Mouse (Mus musculus) small intestine, adult 2 months (tissue): ENCODE measurements around the gene Hlcs. TPM values are rescaled to one million over a fixed set of nuclear protein-coding genes. Genes with fewer than 3 reads are reported as not detected.
A peak's percentile ranks its signal among the peaks of the same experiment; 100 is the strongest.

ENCODE experiments used
- H3K27ac ChIP-seq: fragments of 200-500 bp; 2 replicates; pipeline ENCODE4 v1.5.1; 2012; ENCODE audit warnings: low read depth, low read length, control low read depth, inconsistent platforms; ENCODE audit not compliant: insufficient read depth
- H3K27me3 ChIP-seq: fragments of 200-500 bp; 2 replicates; pipeline ENCODE4 v1.6.1; 2012; ENCODE audit warnings: mild to moderate bottlenecking, moderate library complexity, low read length, inconsistent platforms; ENCODE audit not compliant: control insufficient read depth, insufficient read depth
- H3K36me3 ChIP-seq: fragments of 200-500 bp; 2 replicates; pipeline ENCODE4 v1.6.1; 2012; ENCODE audit warnings: mild to moderate bottlenecking, low read length, control low read depth, inconsistent platforms; ENCODE audit not compliant: control insufficient read depth, insufficient read depth
- H3K4me1 ChIP-seq: fragments of 200-500 bp; 2 replicates; pipeline ENCODE4 v1.6.1; 2012; ENCODE audit warnings: low read length, inconsistent platforms, mixed read lengths; ENCODE audit not compliant: control insufficient read depth, insufficient read depth, insufficient read length
- H3K4me3 ChIP-seq: fragments of 200-500 bp; 2 replicates; pipeline ENCODE4 v1.5.1; 2012; ENCODE audit warnings: low read depth, mild to moderate bottlenecking, control low read depth, inconsistent platforms, low read length, moderate library complexity
- CTCF ChIP-seq: fragments of 200-500 bp; IDR thresholded peaks from 2 replicates; pipeline ENCODE4 v1.5.1; 2012; ENCODE audit warnings: low read depth, mild to moderate bottlenecking, control low read depth, inconsistent platforms, low read length, moderate library complexity, mixed read lengths; ENCODE audit not compliant: insufficient replicate concordance, insufficient read length; ENCODE audit errors: extremely low read depth
- POLR2A ChIP-seq: fragments of 200-500 bp; IDR thresholded peaks from 2 replicates; pipeline ENCODE4 v1.6.1; 2012; ENCODE audit warnings: low read depth, mild to moderate bottlenecking, control low read depth, inconsistent platforms, low read length, moderate library complexity
- WGBS: fragments of 180-500 bp; shearing (Covaris S2); methylation state at CpG from one replicate; pipeline ENCODE4 v1.1.7; 2018; 5-methylcytosine and 5-hydroxymethylcytosine counted together
- polyA plus RNA-seq: library from polyadenylated mRNA; depleted of rRNA; stranded (reverse); fragments of >200 nt; gene quantifications from 2 replicates; pipeline ENCODE4 v1.2.3, GENCODE M21; 2012

The Hlcs gene
- polyA plus RNA-seq, 1 experiment: 3.2 TPM

GRCm38 (mm10) chr16:94301194-94301593 lies 12.2 kb downstream of the Hlcs start:
- H3K27ac ChIP-seq: no peak overlapping the region
- TF ChIP-seq CTCF: no peak
- TF ChIP-seq POLR2A: no peak
- no peaks in the 10 kb centered on the region for H3K36me3 ChIP-seq
- WGBS: 89% methylated on average over 4 of the region's 4 CpGs
- H3K4me1 ChIP-seq: peaks cover 2% of the 10 kb centered on the region; the same call in 1 of the 2 replicates
- no peaks in the 10 kb centered on the region for H3K27me3 ChIP-seq
- H3K4me3 ChIP-seq: no peak overlapping the region

DNA sequence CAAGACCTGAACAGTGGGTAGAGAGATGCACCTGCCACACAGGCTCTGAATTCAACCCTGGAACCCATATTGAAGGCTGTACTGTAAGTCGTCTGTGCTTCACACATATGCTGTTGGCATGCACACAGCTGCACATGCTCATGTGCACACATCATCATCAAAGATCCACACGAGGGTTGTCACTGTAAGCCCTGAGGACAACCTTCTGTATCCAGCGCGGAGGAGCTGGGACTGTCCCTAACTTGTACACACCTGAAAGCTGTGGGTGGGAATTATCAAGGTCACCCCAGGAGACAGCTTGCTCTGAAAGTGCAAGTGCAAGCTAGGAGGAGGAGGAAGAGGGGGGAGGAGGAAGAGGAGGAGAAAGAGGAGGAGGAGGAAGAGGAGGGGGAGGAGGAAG lies 14.2 kb downstream of the Hlcs start:
- Histone ChIP-seq H3K27ac (no peak overlapping the region), H3K36me3 (no peaks in the 10 kb centered on the region), H3K4me3 (no peak overlapping the region), H3K27me3 (no peaks in the 10 kb centered on the region), H3K4me1 (peaks cover 2% of the 10 kb centered on the region; the same call in 1 of the 2 replicates)
- WGBS: 48% methylated on average over 4 of the region's 4 CpGs
- TF ChIP-seq CTCF: no peak
- TF ChIP-seq POLR2A: no peak

GRCm38 (mm10) chr16:94298081-94298480 lies 15.3 kb downstream of the Hlcs start:
- H3K27me3 ChIP-seq: no peaks in the 10 kb centered on the region

GRCm38 (mm10) chr16:94291141-94291540 lies 22.2 kb downstream of the Hlcs start:
- Histone ChIP-seq H3K4me1 (peaks cover 3% of the 10 kb centered on the region), H3K36me3 (no peaks in the 10 kb centered on the region), H3K27ac (no peak overlapping the region), H3K4me3 (no peak overlapping the region), H3K27me3 (no peaks in the 10 kb centered on the region)
- WGBS: 64% methylated on average over 4 of the region's 4 CpGs
- TF ChIP-seq CTCF (no peak), POLR2A (no peak)

More at GRCm38 (mm10) chr16:94298081-94298480, 15.3 kb downstream of the Hlcs start:
- Histone ChIP-seq H3K27ac (no peak overlapping the region), H3K36me3 (no peaks in the 10 kb centered on the region), H3K4me3 (no peak overlapping the region), H3K4me1 (peaks cover 2% of the 10 kb centered on the region; the same call in 1 of the 2 replicates)
- TF ChIP-seq POLR2A: no peak
- TF ChIP-seq CTCF: no peak
- WGBS: 90% methylated on average over 5 of the region's 5 CpGs

- H3K27me3 ChIP-seq: no peaks in the 10 kb centered on the region
- peaks cover 3% of the 10 kb centered on the region for H3K4me1 ChIP-seq
- 4% methylated on average over 52 of the region's 52 CpGs for WGBS
- H3K4me3 ChIP-seq: peak overlapping the region; percentile 94
- TF ChIP-seq CTCF: no peak
- TF ChIP-seq POLR2A: peak; percentile 56; the same call in 1 of the 2 replicates
- H3K36me3 ChIP-seq: no peaks in the 10 kb centered on the region
- H3K27ac ChIP-seq: no peak overlapping the region
Measured at GRCm38 (mm10) chr16:94290073-94290999, 23.0 kb downstream of the Hlcs start.

DNA sequence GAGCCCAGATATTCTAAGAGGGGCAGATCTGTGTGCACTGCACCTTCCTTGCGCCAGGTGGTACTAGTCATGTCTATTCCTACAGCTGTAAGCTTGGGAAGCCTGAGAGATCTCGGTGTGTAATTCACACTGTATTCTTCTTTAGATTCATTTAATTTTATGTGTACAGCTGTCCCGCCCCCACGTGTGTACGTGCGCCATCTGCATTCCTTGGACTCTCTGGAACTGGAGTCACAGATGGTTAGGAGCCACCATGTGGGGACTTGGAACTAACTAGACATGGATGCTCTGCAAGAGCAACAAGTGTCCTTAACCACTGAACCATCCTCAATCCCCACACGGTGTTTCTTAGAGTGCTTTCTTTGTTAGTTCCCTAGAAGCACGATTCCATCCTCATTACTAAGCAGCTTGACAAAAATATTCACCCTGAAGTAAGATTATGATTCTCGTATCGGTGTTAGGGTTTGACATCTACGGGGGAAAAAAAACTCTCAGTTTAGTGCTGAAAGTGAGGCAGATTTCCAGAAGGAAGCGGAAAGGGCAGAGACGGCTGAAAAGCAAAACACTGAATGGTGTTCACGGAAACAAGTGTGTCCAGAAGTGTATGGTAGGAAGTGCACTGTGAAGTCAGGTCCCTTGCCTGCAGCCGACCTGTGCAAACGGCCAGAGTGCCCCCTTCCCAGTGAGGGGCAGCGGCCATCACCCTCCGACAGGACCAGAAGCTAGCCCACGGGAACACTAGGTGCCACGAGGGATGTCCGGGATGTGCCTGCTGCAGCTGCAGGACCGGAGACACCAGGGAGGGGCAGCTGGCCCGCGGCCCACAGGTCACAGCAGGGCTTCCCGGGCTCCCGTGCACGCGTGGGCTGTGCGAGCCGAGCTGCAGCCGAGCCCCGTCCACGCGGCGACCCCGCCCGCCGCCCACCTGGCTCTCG lies 24.0 kb downstream of the Hlcs start:
- H3K27me3 ChIP-seq: no peaks in the 10 kb centered on the region
- H3K27ac ChIP-seq: no peak overlapping the region
- no peaks in the 10 kb centered on the region for H3K36me3 ChIP-seq
- WGBS: 8% methylated on average over 39 of the region's 39 CpGs
- peak overlapping the region; percentile 94 for H3K4me3 ChIP-seq
- H3K4me1 ChIP-seq: peaks cover 3% of the 10 kb centered on the region
- TF ChIP-seq POLR2A (no peak), CTCF (no peak)

DNA sequence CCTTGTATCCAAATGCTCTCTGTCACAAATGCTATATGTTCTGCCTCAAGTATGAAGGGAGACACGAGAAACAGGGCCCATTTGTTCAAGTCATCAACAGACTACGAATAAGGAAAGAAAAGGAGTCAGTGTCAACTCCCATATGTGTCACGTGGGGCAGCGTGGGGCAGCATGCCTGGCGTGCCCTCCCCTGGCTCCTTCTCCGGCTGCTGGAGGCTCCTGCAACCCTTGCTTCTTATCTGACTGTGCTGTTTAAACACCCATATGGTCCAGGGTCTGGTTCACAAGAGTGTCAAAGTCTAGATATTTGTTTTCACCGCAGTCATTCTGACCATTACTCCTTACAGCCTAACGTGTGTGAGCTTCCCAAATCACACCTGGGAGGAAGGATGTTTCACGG lies 25.5 kb downstream of the Hlcs start:
- Histone ChIP-seq H3K27me3 (no peaks in the 10 kb centered on the region), H3K4me1 (peaks cover 3% of the 10 kb centered on the region), H3K27ac (no peak overlapping the region), H3K36me3 (0 out of 2 replicates have a peak, but pooled peaks cover 1% of the 10 kb centered on the region), H3K4me3 (no peak overlapping the region)
- TF ChIP-seq POLR2A (no peak), CTCF (no peak)
- WGBS: 38% methylated on average over 9 of the region's 9 CpGs
